Mouse (Mus musculus): ENCODE data around the gene Nek8. TPM values are rescaled to one million over a fixed set of nuclear protein-coding genes. Genes with fewer than 3 reads are reported as not detected.

Gene Nek8
- polyA plus RNA-seq, 1 experiment from 2014 or later = 17.5 TPM

DNA sequence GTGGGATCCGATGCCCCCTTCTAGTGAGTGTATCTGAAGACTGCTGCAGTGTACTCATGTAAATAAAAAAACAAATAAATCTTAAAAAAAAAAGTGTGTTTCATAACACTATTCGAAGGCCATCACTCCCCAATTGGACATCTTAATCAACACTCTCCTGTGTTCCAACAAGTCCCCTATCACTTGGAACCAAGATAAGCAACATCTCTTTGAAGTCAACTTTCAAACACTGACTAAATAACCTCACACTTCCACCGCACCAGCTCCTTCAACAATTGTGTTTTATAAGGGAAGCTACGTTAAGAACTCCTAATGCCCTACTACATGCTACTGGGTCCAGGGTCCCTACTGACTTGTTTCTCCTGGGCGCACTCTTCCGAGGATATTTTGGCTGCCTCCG lies 6.0 kb upstream of the Nek8 start:
- Histone ChIP-seq H3K9ac (peak overlapping the region; percentile 93), H3K27me3 (no peaks in the 10 kb centered on the region), H3K36me3 (peaks cover 26% of the 10 kb centered on the region), H3K9me3 (no peaks in the 10 kb centered on the region), H3K4me1 (peaks cover 40% of the 10 kb centered on the region), H3K4me3 (peak overlapping the region; percentile 90), H3K27ac (peak overlapping the region; percentile 97), H3K4me2 (replicated peaks) (peak overlapping the region; percentile 84)
- no peak for ATAC-seq (ENCODE audit: insufficient number of reproducible peaks, insufficient read depth, low FRiP score, low TSS enrichment)
- 10% methylated on average over 7 of the region's 7 CpGs for WGBS

DNA sequence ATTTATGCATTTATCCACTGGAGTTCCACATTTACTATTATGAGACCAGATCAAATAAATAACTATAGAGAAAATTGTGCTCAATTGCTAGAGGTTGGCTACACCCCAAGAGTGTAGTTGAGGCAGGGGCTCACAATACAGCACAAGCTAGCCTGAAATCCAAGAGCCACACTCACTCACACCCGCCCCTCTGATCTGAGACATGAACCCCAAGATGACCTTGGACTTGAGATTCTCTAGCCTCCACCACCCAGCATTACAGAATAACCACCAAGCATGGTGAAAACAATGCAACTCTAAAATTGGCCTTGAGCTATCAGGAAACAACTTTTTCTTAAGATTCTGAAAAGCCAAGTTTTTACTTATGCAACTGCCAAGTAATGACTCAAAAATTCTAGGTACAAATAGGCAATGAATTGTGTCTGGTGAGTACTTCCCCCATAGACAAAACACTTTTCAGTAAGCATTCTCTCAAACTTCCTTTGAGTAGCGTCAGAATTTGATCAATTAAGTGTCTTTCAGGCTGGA lies 5.4 kb upstream of the Nek8 start:
- Histone ChIP-seq H3K4me1 (peaks cover 44% of the 10 kb centered on the region), H3K27me3 (no peaks in the 10 kb centered on the region), H3K4me2 (replicated peaks) (peak overlapping the region; percentile 84), H3K36me3 (peaks cover 26% of the 10 kb centered on the region), H3K27ac (no peak overlapping the region), H3K9me3 (no peaks in the 10 kb centered on the region), H3K4me3 (peak overlapping the region; percentile 90), H3K9ac (peak overlapping the region; percentile 93)
- no peak for ATAC-seq (ENCODE audit: insufficient number of reproducible peaks, insufficient read depth, low FRiP score, low TSS enrichment)
- 38% methylated on average over 2 of the region's 2 CpGs for WGBS

DNA sequence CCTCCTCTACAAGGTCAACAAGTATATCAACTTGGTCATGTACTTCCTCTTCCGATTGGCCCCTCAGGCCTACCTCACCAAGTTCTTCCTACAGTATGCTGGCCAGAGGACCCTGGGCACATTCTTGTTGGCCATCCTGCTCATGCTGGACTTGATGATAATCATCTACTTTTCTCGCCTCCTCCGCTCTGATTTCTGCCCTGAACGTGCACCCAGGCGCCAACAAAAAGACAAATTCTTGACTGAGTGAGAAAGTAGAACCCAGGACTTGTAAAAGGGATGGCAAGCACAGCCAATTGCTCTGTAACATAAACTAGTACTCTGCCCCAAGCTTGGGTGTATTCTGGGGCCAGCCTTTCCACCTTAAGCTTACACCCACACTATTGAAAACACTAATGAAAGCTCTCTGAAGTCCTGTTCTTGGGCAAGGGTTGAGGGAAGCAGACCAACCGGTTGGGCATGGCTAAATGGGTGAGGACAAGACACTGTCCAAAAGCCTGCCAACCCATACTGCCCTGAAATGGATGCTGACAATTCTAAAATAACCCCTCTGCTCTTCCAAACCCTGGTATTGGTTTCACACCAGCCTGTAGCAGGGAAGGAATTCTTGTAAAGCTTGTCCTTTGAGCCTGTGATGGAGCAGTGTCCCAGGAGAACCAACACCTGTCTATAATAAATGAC lies 3.7 kb upstream of the Nek8 start:
- H3K36me3 ChIP-seq = peaks cover 26% of the 10 kb centered on the region

DNA sequence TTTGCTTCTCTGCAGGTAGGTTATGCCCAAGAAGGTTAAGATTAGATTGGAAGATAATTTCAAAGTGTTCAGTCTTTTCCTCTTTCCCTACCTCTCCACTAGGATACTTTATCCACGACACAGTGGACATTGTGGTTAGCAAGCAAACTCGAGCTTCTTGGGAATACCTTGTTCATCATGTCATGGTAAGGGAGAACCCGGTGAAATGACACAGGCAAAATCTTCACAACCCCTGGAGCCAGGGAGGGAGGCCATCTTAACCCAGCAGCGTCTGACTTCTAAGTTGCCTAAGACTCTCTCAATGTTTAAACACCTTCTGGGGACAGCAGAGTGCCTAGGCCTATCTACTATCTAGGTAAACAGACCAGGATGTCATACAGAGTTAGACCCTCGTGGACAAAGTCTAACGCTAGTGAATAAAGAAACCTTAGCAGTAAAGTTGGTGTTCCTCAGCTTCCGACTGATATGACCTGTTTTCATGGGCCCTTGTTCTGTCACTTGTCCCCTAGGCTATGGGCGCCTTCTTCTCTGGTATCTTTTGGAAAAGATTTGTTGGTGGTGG lies 3.0 kb upstream of the Nek8 start:
- ATAC-seq (ENCODE audit: insufficient number of reproducible peaks, insufficient read depth, low FRiP score, low TSS enrichment) = no peak
- H3K27me3 ChIP-seq = no peaks in the 10 kb centered on the region
- H3K4me3 ChIP-seq = peak overlapping the region; percentile 49
- peak overlapping the region; percentile 70 for H3K9ac ChIP-seq
- peak overlapping the region; percentile 97 for H3K27ac ChIP-seq
- peaks cover 26% of the 10 kb centered on the region for H3K36me3 ChIP-seq
- H3K9me3 ChIP-seq = no peaks in the 10 kb centered on the region
- H3K4me1 ChIP-seq = peaks cover 44% of the 10 kb centered on the region
- WGBS = 28% methylated on average over 8 of the region's 8 CpGs
- H3K4me2 ChIP-seq (replicated peaks) = peak overlapping the region; percentile 88

More for the DNA sequence above, 3.7 kb upstream of the Nek8 start:
- H3K4me3 ChIP-seq = peak overlapping the region; percentile 49; the same call in 1 of the 2 replicates
- peak overlapping the region; percentile 88 for H3K4me2 ChIP-seq (replicated peaks)
- H3K27ac ChIP-seq = peak overlapping the region; percentile 97; the same call in 1 of the 2 replicates
- ATAC-seq (ENCODE audit: insufficient number of reproducible peaks, insufficient read depth, low FRiP score, low TSS enrichment) = no peak
- H3K4me1 ChIP-seq = peaks cover 44% of the 10 kb centered on the region
- H3K9ac ChIP-seq = peak overlapping the region; percentile 33; the same call in 1 of the 2 replicates
- H3K9me3 ChIP-seq = no peaks in the 10 kb centered on the region
- H3K27me3 ChIP-seq = no peaks in the 10 kb centered on the region
- WGBS = 75% methylated on average over 6 of the region's 6 CpGs

DNA sequence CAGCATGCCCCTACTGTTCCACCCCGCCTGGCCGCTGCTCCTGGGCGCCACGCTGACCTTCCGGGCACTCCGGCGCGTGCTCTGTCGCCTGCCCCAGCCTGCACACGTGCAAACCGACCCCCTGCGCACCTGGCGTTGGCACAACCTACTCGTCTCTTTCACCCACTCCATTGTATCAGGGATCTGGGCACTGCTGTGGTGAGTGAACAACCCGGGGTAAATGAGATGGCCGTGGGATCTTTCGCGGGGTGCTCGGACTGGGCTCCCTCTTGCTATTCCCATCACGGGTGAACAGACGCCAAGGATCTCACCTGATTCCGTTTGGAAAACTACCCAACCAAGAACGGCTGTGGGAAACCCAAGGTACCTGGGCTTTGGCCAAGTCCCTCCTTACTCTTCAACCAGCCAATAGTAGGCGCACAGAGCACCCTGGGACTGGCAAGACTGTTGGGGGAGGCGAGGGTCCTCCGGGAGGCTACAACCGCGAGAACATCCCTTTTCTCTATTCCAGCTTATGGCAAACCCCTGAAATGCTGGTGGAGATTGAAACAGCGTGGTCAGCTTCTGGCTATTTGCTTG lies 2.5 kb upstream of the Nek8 start:
- H3K9ac ChIP-seq = peak overlapping the region; percentile 70
- peaks cover 44% of the 10 kb centered on the region for H3K4me1 ChIP-seq
- under 1% methylated on average over 29 of the region's 29 CpGs for WGBS
- no peaks in the 10 kb centered on the region for H3K27me3 ChIP-seq
- peaks cover 26% of the 10 kb centered on the region for H3K36me3 ChIP-seq
- H3K4me2 ChIP-seq (replicated peaks) = peak overlapping the region; percentile 88
- H3K4me3 ChIP-seq = peak overlapping the region; percentile 49
- no peaks in the 10 kb centered on the region for H3K9me3 ChIP-seq
- H3K27ac ChIP-seq = peak overlapping the region; percentile 97
- ATAC-seq (ENCODE audit: insufficient number of reproducible peaks, insufficient read depth, low FRiP score, low TSS enrichment) = peak; percentile 2; the same call in 1 of the 2 replicates

DNA sequence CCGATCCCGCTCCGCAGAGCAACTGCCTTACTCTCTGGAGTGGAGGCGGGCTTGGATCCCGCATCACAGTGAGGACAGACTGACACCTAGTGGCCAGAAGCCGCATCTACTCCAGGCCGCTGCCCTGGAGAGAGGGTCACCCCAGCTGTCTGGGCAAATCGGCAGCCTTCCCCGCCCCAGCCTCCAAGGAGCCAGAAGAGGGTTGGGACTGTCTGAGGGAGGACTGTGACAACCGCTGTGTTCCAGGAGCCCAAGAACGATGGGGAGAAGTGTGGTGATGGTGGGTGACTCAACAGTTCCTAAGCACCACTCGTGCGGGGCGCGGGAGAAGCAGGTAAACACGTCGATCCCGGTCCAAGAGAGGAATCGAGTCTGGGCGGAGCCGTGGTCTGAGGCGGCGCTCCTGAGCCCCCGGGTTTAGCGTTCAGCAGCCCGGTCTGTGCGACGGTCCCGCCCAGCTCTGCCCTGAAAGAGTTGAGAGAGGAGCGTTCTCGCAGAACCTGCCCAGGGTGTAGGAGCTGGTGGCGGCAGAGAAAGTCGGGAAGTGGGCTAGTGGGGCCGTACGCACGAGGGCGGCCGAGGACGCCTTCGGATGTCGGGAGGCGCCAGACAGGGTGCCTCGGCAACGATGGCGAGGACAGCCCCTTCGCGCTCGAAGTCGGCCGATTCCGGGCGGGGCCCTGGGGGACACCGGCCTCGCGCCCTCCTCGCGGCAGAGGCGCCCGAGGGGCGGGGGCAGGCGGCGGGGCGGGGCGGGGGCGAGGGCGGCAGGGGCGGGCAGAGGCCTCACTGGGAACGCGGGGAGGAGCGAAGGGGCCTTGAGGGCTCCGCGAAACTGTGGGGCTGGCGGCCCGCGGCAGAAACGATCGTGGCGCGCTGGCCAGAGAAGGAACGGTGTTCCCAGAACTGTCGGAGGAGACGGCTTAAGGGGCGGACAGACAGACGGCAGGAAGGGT lies 1.7 kb upstream of the Nek8 start:
- ATAC-seq (ENCODE audit: insufficient number of reproducible peaks, insufficient read depth, low FRiP score, low TSS enrichment) = peak; percentile 89
- peak overlapping the region; percentile 88 for H3K4me2 ChIP-seq (replicated peaks)
- no peaks in the 10 kb centered on the region for H3K9me3 ChIP-seq
- peak overlapping the region; percentile 70 for H3K9ac ChIP-seq
- peak overlapping the region; percentile 49 for H3K4me3 ChIP-seq
- no peaks in the 10 kb centered on the region for H3K27me3 ChIP-seq
- under 1% methylated on average over 68 of the region's 84 CpGs for WGBS
- H3K36me3 ChIP-seq = peaks cover 26% of the 10 kb centered on the region
- H3K27ac ChIP-seq = peak overlapping the region; percentile 97
- H3K4me1 ChIP-seq = peaks cover 44% of the 10 kb centered on the region

DNA sequence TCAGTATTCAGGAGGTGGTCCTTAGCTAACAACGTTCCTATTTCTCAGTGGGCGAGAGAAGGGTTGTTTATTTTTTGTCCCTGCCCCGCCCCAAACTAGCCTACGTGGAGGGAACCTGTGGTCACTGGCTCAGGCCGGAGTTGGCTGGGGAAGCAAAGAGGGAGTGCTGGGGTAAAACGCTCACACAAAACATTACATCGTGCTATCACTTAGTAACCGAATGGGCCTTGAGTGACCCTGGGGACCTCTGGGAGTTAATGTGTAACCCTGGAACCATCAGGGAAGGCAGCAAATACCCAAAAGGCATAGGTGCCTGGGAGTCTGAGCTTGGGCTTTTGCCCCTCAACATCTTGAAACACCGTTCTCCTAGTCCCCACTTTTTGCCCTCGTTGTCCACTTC lies 962 bp upstream of the Nek8 start:
- peaks cover 43% of the 10 kb centered on the region for H3K4me1 ChIP-seq
- under 1% methylated on average over 10 of the region's 10 CpGs for WGBS
- H3K27ac ChIP-seq = peak overlapping the region; percentile 97
- H3K9ac ChIP-seq = peak overlapping the region; percentile 70
- no peaks in the 10 kb centered on the region for H3K27me3 ChIP-seq
- peak overlapping the region; percentile 88 for H3K4me2 ChIP-seq (replicated peaks)
- H3K36me3 ChIP-seq = peaks cover 29% of the 10 kb centered on the region
- peak overlapping the region; percentile 49 for H3K4me3 ChIP-seq
- H3K9me3 ChIP-seq = no peaks in the 10 kb centered on the region
- no peak for ATAC-seq (ENCODE audit: insufficient number of reproducible peaks, insufficient read depth, low FRiP score, low TSS enrichment)

DNA sequence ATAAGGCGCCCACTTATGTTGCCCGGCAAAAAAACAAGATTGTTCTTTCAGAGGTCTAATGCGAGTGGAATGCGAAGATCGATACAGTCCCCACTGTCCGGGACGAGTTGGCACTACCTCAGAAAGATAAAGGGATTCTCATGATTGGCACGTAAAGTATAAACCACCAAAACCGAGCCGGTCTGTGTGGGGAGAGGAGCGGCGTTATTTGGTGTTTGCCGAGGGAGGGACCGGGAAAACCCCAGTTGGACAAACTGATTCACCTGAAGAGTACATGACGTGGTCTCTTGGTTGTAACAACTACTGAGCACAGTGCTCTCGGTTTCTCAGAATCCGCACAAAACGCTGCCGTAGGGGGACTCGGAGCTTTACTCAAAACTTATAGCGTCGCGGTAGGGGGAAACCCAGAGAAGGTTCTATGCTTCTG lies 443 bp upstream of the Nek8 start:
- peak overlapping the region; percentile 70 for H3K9ac ChIP-seq
- H3K4me3 ChIP-seq = peak overlapping the region; percentile 49
- peaks cover 37% of the 10 kb centered on the region for H3K4me1 ChIP-seq
- H3K36me3 ChIP-seq = peaks cover 32% of the 10 kb centered on the region
- no peaks in the 10 kb centered on the region for H3K9me3 ChIP-seq
- no peaks in the 10 kb centered on the region for H3K27me3 ChIP-seq
- peak overlapping the region; percentile 88 for H3K4me2 ChIP-seq (replicated peaks)
- WGBS = under 1% methylated on average over 23 of the region's 23 CpGs
- H3K27ac ChIP-seq = peak overlapping the region; percentile 85; the same call in 1 of the 2 replicates
- no peak for ATAC-seq (ENCODE audit: insufficient number of reproducible peaks, insufficient read depth, low FRiP score, low TSS enrichment)

DNA sequence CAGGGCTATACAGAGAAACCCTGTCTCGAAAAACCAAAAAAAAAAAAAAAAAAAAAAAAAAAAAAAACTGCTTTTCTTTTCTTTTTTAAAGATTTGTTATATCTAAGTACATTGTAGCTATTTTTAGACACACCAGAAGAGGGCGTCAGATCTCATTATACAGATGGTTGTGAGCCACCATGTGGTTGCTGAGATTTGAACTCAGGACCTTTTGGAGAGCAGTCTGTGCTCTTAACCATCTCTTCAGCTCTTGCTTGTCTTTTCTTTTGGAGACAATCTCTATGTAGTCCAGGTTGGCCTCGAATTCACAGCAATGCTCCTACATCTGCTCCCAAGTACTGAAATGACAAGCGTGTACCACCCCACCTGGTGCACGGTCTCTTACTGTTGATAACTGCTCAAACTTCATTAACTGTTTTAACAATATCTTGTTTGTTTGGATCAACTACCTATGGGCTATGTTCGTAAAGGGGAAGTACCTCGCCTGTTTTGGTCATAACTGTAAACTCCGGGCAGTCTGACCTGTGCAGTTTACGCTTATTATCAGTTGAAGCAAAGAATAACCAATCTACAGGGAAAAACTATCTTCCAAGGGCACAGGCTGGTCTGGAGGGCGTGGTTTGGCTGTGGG lies 589 bp downstream of the Nek8 start:
- H3K9ac ChIP-seq = peak overlapping the region; percentile 70
- WGBS = 3% methylated on average over 9 of the region's 10 CpGs
- no peaks in the 10 kb centered on the region for H3K9me3 ChIP-seq
- peaks cover 28% of the 10 kb centered on the region for H3K36me3 ChIP-seq
- H3K4me3 ChIP-seq = peak overlapping the region; percentile 49
- peak overlapping the region; percentile 88 for H3K4me2 ChIP-seq (replicated peaks)
- H3K27ac ChIP-seq = peak overlapping the region; percentile 85
- no peak for ATAC-seq (ENCODE audit: insufficient number of reproducible peaks, insufficient read depth, low FRiP score, low TSS enrichment)
- peaks cover 27% of the 10 kb centered on the region for H3K4me1 ChIP-seq
- no peaks in the 10 kb centered on the region for H3K27me3 ChIP-seq

DNA sequence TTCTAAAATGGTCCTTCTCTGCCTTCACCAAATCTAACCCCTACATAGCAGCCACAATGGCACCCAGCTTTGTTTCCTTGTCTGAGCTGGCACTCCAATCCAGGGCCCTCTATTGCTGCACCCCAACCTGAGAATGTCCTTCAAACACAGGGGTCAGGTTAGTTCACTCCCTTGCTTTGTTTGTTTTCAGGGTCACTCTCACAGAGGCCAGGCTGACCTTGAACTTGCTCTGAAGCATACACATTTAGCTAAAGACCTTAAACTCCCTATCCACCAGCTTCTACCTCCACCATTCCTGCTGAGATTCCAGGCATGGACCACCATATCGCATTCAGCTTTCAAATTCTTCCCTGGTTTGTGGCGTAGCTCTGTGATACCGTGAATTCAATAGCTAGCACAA lies 2.0 kb downstream of the Nek8 start:
- peaks cover 14% of the 10 kb centered on the region for H3K4me1 ChIP-seq
- H3K36me3 ChIP-seq = peaks cover 14% of the 10 kb centered on the region
- H3K4me3 ChIP-seq = no peak overlapping the region
- no peak overlapping the region for H3K9ac ChIP-seq
- H3K9me3 ChIP-seq = no peaks in the 10 kb centered on the region
- H3K27ac ChIP-seq = no peak overlapping the region
- no peak for ATAC-seq (ENCODE audit: insufficient number of reproducible peaks, insufficient read depth, low FRiP score, low TSS enrichment)
- no peak overlapping the region for H3K4me2 ChIP-seq (replicated peaks)
- H3K27me3 ChIP-seq = no peaks in the 10 kb centered on the region
- 86% methylated on average over 3 of the region's 3 CpGs for WGBS
